Mouse (Mus musculus) mouse embryonic stem cell (cell line): ENCODE results near the gene Man1a.

Experiments
- in situ Hi-C, 2 experiments: fragments of 300-500 bp; cut with MboI; formaldehyde crosslinking; loops; 1 replicate in 1 of 2; 3 replicates in 1 of 2; pipeline ENCODE4 v1.14.3; 2019 to 2020; ENCODE audit warnings: low sequenced_read_pairs in 2 of 2, low pct_unique_long_range_greater_than_20kb in 1 of 2, mixed read lengths in 1 of 2; ENCODE audit not compliant: unreplicated experiment in 1 of 2

The Man1a gene

DNA sequence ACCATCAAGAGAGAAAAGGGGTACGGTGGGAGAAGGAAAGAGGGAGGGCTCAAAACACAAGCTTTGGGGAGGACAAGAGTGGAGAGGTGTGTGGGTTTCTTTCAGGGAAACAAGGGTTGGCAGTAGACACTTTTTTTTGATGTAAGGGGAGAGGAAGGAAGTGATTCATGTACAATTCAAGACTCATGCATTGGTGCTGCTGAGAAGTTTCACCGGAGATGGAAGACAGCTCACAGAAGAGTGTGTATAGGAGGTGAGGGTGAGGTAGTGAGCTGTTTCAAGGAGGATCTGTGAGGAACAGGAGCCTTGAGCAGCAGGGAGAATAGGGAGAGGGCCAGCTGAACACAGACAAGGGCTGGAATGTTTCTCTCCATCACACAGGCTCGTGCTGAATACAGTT, 116.7 kb downstream of the Man1a start:
- in situ Hi-C loops = no loop called here

DNA sequence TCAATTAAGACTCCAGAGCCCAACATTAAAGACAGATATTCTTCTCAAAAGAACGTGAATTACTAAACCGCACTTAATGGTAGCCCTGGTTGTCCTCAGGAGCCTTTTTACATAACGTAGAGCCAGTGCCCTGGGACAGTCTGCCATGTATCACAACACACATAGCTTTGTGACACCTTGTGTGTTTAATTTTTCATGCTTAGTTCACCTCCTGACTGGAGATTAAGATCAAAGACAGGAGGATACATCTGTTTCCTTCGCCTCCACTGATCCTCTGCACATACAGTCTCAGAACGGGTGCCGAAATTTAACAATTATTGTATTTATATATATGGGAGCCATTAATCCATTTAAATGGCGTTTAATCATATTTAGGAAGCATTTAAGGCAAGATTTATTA, 134.8 kb downstream of the Man1a start:
- in situ Hi-C loops = no loop called here

DNA sequence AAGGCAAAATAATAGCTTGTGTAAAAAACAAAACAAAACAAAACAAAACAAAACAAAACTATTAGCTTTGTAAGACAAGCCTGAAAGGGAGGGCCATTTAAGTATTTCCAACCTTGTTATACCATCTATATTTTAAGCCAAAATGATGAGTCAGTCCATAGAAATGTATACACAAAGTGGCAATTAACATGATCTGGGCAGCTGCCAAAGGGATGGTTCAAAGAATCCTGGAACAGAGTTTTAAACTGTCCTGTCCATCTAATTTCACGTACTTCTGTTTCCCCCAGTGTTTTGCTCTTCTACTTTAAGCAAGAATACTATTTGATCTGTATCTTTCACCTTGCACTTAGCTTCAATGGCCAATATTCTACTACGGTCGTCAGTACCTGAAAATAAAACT, 138.2 kb downstream of the Man1a start:
- in situ Hi-C loops = no loop called here

DNA sequence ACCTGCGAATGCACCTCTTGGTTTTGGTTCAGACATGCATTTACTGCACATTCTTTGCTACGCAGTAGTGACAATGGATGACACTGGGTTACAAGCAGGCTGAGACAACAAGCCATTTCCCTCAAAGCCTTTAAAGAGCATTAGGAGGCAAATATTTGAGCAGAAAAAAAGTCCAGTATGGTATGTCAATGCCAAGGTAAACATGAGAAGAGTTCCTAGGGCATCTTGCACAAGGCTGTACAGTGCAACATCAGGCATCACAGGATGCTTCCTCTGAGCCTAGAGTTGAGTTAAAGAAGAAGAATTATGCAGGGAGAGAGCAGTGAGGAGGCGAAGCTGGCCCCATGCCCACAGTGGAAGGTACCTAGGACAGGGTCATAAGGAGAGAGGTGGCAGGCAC, 140.3 kb downstream of the Man1a start:
- in situ Hi-C loops = no loop called here

DNA sequence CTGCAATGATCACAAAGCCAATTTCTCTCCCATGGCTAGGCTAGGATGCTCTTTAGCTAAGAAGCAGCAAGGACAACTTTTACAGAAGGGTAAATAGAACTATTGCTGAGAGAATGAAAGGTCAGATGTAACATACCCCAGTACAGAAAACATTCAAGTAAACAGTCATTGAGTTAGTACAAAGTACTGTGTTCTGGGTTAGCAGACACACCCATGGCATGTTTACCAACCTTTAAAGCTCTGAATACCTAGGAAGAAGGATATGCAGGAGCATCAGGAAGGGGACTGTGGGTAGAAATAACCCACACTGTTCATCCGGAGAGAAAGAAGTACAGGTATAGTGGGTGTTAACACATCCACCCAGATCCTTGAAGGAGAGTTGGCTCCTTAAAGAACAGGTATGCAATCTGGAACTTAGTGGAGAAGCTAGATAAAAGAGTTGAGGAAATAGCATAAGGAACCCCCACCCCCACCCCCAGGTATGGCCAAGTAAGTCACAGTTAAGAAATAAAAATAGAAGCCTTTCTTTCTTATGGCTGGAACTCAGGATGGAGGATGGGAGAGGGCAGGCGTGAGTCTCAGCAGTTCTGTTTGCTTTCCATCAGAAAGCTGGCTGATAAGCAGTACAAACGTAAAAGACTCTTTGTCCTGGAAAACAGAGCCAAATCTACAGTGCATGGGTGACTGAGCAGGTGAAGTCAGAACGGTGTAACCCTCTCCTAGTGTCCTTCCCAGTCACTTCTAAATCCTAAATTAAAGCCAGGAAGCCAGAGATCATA, 146.5 kb downstream of the Man1a start:
- in situ Hi-C loops = no loop called here

DNA sequence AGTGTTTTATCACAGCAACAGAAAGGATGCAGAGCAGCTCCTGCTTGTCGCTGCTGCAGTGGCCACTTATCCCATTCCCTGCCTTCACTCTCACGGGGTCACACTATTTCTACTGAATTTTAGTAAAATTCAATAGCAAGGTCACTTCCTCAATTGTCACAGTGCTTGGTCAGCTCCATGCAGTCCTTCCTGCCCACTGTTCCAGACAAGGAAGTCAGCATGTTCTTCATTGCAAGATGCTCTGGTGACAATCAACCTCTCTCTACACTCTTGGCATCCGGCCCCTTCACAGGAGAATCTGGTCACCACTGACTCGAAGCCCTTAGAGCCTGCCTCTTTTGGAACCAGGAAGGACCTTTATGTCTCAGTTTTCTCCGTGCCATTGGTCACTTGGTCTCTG, 148.5 kb downstream of the Man1a start:
- in situ Hi-C loops = no loop called here

DNA sequence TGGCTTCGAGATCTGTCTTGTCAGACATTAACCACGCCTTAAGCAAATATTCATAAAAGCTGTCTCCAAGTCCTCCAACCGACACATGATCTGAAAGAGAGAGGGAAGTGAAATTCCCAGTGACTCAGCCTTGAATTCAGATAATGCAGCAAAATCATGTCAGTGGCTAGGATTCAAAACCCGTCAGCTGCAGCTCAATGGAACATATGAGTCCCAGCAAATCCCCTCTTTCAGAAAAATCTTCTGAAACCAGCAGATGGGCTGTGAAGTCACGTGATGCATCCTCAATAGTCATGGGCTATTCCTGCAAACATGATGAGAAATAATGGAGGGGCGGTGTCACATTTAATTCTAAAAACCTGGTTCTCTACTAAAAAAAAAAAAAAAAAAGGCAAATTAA, 151.0 kb downstream of the Man1a start:
- in situ Hi-C loops = no loop called here

DNA sequence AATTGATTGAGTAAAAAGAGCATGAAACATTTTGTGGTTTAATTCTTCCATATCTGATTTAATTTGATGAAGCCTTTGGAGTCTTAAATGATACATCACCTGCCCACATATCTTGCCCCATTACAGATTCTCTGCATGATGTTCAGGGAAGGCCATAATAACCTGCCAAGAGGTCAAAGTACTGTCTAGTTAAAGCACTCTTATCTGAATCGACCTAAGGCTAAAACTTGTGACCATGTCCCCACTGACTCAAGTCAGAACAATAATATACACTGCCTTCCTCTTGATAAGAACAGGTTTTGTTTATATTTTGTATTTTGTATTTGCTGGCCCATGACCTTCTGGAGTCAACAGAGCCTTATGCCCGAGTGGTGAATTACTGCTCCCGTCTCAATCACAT, 154.2 kb downstream of the Man1a start:
- in situ Hi-C loops = no loop called here

DNA sequence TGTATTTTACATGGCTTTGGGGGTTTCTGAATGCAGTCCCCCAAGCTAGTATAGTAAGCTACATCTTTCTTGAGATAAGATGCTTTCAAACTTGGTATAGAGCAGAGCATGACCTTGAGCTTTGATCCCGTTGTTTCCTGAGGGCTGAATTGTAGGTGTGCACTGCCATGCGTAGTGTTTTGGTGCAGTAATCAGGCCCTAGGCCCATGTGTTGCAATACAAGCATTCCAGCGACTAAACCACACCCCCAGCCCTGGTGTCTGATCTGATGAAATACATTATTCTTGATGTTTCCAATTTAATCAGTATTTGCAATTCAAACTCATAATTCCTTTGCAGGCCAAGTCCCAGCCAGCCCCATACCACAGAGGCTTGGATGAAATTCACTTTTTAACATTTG, 158.9 kb downstream of the Man1a start:
- in situ Hi-C loops = no loop called here

DNA sequence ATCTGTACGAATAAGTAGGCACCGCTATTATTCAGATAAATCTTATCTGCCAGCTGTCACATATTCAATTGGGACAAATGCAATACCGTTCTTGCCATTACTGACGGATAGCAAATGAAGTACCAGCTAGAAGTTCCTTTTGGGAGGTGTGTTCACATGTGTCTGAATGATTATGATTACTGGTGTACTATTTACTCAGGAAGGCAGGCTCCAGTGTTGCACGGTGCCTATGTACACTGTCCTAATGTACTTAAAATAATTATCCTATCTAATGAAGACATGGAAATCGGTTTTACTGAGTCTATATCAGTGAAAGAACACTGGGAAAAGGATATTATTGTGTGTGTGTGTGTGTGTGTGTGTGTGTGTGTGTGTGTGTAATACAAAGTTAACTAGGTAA, 160.7 kb downstream of the Man1a start:
- in situ Hi-C loops = no loop called here

DNA sequence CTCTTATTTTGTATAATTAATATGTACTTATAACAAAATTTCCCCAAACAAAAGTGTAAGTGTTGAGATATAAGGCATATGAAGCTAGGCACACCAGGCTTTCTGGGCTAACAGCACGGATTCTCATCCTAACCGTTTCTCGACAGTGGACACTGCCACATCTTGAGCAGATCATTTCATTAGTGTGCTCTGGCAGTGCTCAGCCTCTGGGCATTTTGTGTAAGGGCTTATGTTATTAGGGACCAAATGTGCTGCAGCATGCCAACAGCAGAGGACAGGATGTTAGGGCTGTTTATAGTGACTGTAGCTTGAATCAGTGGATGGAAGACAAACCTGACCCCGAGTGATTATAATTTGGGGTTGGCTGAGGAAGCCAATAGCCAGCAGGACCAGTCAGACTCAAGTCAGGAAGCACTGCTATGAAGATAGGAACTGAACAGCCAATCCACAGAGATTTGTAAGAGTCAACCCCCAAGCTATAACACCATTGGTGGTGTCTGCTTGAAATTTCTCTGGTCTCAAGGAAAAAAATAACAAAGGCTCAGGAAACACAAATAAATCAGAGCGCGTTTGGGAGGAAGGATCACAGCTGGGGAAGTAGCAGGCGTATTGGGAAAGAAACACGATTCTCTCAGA, 161.3 kb downstream of the Man1a start:
- in situ Hi-C loops = no loop called here

DNA sequence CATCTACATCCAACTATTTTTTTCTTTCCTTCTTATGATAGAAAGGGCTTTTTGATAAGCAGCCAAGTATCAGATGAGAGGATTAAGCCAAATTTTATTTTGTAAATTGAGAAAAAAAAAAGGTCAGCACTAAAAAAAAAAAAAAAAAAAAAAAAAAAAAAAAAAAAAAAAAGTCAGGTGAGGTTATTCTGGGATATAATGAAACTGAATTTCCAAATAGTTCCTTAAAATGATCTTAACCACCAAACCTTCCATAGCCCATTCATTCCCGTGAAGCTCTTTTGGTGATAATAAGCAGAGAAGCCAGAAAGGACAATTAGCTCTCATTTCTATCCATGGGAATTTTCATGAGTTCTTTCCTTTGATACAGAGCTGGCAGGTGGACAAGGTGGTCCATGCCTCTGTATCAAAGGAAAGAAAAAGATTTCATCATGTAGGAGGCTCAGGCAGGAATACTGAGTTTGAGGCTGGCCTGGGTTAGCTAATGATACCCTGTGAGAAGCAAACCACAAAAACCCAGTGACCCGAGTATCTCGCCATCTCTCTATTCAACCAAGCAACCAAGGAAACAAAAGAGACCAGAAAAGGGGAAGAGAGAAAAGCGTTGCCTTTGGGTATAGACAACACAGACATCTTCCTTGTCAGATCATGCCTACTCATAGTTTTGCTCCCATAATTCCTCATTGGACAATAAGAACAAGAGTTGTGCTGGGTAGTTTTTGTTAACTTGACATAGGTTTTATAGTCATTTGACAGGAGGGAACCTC, 162.7 kb downstream of the Man1a start:
- in situ Hi-C loops = no loop called here

DNA sequence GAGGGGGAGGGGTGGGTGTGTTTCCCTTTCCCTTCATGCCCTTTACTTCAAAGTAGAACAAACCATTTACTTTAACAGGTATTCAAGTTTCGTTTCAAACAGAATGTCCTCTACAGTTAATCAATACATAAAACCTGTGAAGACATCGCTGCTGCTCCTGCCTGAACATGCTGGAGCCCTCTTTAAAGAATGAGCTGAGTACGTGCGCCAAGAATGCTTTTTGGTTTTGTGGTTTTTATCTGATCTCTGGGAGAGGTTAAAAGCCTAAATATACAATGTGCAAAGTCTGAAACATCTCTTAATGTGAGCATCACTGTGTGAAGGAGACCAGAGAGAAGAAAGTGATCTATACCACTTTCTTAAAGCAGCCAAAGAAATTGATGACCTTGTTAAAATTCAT, 186.9 kb downstream of the Man1a start:
- in situ Hi-C loops = no loop called here

DNA sequence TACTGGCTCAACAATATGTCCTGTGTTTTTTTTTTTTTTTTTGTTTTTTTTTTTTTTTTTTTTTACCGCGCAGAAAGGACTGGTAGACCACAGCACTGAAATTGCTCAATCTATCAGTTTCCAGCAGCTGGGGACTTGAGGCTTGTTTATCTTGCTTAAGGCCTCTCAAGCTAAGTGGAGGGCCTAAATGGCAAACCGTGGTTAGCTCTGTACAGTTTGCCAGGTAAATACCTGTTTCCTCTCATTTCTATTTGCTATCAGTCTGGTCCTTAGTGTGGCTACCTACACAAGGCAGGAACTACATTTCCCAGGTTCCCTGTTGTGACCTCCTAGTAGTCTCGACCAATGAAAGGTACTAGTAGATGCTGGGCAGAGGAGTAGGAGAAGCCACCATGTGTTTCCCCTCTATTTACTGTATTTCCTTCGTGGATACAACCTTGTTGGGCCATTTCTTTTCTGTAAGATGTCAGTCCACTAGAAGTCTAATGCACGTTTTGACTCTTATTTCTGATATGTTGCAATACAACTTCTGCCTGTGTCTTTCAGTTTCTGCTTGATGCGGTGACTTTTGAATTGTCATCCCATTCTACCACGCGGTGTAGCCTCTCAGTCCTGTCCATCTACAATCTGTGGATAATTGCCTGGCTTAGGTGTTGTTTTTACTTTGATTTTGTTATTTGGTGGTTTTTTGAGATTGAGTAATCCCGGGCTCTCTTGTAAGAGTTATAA, 187.9 kb downstream of the Man1a start:
- in situ Hi-C loops = no loop called here

DNA sequence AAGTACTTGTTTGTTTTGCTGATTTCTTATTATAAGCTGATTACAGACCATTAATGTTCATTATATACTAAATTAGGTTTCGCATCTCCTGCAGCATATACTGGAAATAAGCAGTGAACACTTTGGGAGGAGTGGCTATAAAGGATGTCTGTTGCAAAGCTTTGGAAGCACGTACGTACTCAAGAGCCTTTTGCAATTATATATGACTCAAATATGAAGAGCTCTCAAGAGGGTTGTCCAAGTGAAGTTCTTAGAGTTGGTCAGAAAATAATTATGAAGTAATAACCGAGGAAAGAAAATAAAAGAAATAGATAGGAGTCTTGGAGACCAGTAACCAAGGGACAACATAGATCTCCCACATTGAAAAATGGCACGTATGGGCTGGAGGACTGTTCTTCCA, 189.9 kb downstream of the Man1a start:
- in situ Hi-C loops = no loop called here

DNA sequence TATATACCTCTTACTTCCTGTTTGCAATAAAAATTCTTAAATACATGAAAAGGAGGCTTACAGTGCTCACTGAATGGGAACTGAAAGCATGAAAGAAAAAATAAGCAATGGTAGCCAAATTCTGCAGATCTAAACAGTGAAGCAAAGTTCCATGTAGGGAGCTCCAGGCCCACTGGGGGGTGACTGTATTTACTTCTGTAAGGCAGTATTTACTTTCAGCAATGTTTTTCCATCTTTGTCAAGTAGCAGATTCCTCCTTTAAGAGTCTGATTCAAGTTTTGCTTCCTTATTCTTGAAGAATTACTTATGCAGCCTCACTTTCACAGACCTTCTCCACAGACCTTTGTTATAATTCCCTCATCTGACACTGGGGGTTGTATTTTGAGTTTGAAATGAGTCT, 195.1 kb downstream of the Man1a start:
- in situ Hi-C loops = no loop called here

DNA sequence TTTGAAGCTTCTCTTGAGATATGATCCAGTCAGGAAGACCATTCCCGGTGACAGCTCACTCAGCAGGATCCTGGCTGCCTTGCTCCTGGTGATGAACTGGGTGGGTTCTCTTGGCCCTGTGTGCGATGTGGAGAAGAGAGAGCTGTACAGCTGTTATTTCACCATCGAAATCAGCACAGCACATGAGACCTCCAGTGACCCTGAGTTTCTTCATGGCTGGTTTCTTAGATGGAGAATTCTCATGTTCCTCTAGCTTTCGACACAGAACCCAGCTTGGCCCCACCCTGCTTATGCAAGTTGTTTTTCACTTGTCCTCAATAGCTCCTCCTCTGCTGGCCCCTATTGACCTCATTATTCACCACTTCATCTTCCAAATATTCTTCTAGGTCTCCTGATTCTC, 200.5 kb downstream of the Man1a start:
- in situ Hi-C loops = no loop called here

DNA sequence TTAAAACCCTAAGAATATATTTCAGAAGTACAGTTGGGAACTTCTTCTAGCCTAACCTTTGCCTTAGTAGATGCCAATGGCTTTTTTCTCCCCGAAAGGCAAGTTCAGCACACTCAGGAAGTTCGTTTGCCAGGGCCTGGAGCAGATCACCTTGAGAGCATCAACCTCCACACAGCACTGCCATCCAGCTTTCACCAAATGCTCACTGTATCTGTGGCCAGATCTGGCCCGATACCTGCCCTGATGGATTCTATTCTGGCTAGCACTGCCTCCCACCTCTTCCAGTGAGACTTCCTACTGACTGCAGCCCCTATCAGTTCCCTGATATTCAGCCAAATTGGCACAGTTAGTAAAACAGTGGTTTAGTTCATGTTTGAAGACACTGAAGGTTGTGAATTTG, 202.2 kb downstream of the Man1a start:
- in situ Hi-C loops = no loop called here
